Mouse (Mus musculus): Measurements from ENCODE around the gene Fermt2. TPM values are rescaled to one million over a fixed set of nuclear protein-coding genes. Genes with fewer than 3 reads are reported as not detected.
"Not testable (repeated sequence)": the region's sequence is repeated elsewhere in the genome, so short reads cannot be mapped to it uniquely, and the experiment has no call there.

Gene Fermt2
- total RNA-seq, 2 experiments from 2014 or later: not detected

GRCm38 (mm10) chr14:45510787-45511186, 19.1 kb downstream of the Fermt2 start:
- no peak for ATAC-seq (replicated peaks; ENCODE audit: poor library complexity)

- no peak for ATAC-seq (replicated peaks; ENCODE audit: poor library complexity)
Observed at GRCm38 (mm10) chr14:45507923-45508322, 22.0 kb downstream of the Fermt2 start.

GRCm38 (mm10) chr14:45507447-45507846, 22.5 kb downstream of the Fermt2 start:
- no peak for ATAC-seq (replicated peaks; ENCODE audit: poor library complexity)

GRCm38 (mm10) chr14:45507032-45507431, 22.9 kb downstream of the Fermt2 start:
- ATAC-seq (replicated peaks; ENCODE audit: poor library complexity): no peak

- ATAC-seq (replicated peaks; ENCODE audit: poor library complexity): no peak
Observed at GRCm38 (mm10) chr14:45506165-45506564, 23.8 kb downstream of the Fermt2 start.

GRCm38 (mm10) chr14:45504422-45505113, 25.4 kb downstream of the Fermt2 start:
- no peak for ATAC-seq (replicated peaks; ENCODE audit: poor library complexity)

DNA sequence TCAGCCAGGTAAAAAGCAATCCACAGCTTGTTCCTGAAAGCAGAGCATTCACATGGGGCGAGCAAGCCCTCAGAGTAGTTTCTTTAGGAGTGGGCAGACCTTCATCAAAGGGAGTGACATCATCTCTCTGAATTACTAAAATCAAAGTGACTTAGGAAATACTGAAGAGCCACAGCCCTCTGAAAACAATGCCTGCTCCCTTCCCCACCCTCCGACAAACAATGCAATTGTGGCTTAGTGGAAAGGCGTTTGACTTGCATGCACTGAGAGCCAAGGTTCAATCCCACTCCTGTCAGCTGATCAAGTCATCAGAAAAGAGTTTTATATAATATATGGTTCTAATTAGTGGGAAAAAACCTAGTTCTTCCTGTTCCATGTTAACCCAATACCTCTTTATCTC, 26.0 kb downstream of the Fermt2 start:
- ATAC-seq (replicated peaks; ENCODE audit: poor library complexity): no peak

DNA sequence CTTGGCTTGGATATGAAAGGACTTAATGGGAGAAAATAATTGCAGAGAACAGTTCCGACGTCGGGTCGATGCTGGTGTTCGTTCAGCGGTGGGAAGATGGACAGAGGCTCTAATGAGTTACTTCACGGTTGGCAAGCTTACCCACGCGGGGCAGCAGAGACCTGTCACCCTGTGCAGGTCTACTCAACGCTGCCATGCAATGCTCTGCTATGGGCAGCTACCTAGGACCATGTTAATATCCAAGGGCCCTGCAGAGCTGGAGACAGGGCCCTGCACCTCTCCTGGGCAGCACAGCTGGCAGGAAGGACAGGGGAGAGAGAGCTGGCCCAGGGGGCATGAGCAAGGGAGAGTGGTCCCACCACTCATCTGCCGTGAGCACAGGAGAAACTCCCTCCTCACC, 29.9 kb downstream of the Fermt2 start:
- no peak for ATAC-seq (replicated peaks; ENCODE audit: poor library complexity)

- ATAC-seq (replicated peaks; ENCODE audit: poor library complexity): no peak
Observed at GRCm38 (mm10) chr14:45497116-45497515, 32.8 kb downstream of the Fermt2 start.

- not testable (repeated sequence) for ATAC-seq (replicated peaks; ENCODE audit: poor library complexity)
Observed at GRCm38 (mm10) chr14:45495810-45496209, 34.1 kb downstream of the Fermt2 start.

GRCm38 (mm10) chr14:45493891-45494290, 36.0 kb downstream of the Fermt2 start:
- ATAC-seq (replicated peaks; ENCODE audit: poor library complexity): no peak

DNA sequence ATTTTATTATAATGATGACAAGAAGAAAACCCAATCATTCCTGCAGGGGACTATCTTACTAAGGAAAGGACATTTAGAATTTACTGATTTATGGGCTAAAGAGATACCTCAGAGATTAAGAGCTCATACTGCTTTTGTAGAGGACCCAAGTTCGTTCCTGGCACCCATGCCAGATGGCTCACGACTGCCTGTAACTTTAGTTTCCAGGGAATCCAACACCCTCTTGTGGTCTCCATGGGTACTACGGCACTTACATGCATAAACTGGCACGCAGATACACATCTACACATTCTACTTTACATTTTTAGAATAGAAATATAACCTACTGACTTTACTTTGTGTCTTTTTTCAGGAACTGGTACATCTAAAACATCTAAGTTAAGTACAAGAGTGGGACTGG, 37.2 kb downstream of the Fermt2 start:
- no peak for ATAC-seq (replicated peaks; ENCODE audit: poor library complexity)

DNA sequence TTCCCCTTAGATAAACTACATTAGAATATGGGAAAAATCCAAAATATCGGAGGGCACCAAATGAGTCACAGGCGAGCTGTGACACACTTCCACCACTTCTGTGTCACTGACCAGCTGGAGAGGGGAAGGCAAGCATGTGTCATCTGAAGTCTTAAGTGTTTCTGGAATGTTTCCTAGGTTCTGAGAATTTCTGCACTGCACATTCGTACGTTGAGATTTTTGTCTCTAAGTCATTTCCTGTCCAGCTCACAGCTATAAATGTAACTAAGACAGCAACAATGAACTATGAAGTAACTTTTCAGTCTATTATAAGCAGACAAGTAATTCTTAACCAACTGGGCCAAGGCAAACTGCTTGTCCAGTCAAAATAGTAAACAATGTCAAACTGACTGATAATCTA, 37.9 kb downstream of the Fermt2 start:
- ATAC-seq (replicated peaks; ENCODE audit: poor library complexity): no peak

DNA sequence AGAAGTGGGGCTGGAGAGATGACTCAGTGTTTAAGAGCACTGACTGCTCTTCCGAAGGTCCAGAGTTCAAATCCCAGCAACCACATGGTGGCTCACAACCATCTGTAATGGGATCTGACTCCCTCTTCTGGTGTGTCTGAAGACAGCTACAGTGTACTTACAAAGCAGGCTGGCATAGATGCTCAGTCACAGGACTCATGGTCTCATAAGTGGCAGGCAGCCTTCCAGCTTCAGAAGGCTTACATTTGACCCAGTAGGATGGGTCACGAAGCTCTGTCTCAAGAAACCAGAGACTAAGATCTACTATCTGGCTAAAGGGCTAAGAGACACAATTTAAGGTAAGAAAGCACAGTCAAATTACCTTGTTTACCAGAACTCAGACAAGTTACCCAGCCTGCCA, 42.7 kb downstream of the Fermt2 start:
- ATAC-seq (replicated peaks; ENCODE audit: poor library complexity): not testable (repeated sequence)

- ATAC-seq (replicated peaks; ENCODE audit: poor library complexity): not testable (repeated sequence)
Observed at GRCm38 (mm10) chr14:45483361-45483760, 46.6 kb downstream of the Fermt2 start.

DNA sequence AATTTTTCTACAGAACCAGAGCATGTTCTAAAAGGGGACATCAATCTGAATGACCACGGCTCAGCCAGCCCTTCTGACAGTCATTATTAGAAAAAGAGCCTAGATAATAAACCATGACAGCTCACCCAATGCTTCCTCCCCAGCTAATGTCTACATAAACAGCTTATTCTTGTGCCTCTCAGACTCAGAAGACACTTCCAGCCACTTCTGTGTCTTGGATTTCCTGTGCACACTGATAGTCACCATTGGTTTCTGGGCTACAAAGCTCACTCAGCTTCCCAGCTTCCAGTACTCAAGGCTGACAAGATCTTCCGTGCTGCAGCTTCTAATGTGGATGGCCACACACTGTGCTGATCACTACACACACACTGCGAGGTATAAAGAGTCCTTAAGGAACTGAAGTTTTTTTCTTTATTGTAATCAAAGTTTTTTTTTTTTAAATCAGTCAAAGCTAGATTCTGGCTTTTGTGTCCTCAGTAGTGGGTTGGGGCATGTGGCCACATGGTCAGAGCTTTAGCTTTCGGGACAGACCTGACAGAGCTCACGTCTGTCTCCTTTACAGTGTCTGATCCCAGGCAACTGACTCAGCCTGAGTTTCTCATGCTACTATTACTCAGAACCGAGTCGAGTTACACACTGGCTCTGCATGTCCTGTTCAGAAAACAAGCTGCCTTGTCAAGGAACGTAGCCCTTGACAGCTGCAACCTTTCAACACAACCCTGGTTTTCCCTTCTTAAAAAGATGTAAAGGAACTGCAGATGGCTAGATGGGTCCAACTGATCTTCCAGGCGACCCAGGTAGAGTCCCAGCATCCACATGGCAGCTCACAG, 50.7 kb downstream of the Fermt2 start:
- no peak for ATAC-seq (replicated peaks; ENCODE audit: poor library complexity)

GRCm38 (mm10) chr14:45478515-45478914, 51.4 kb downstream of the Fermt2 start:
- ATAC-seq (replicated peaks; ENCODE audit: poor library complexity): no peak

DNA sequence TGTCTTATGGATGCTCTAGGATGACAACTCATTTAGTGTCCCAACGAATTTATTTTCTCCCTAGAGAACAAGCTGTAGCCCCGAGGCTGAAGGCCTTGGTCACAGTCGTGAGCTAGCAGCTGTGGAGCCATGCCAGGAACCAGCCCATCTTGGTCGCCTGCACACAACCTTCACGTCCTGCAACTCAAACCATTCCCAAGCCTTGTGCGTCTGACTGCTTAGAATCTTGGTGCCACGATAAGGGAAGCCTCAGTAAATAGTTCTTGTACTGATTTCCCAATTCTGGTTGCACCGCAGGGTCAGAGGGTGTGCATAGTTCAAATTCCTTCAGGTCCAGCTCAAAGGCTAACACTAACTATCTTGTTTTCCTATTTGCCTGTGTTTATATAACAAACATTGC, 52.3 kb downstream of the Fermt2 start:
- ATAC-seq (replicated peaks; ENCODE audit: poor library complexity): no peak

DNA sequence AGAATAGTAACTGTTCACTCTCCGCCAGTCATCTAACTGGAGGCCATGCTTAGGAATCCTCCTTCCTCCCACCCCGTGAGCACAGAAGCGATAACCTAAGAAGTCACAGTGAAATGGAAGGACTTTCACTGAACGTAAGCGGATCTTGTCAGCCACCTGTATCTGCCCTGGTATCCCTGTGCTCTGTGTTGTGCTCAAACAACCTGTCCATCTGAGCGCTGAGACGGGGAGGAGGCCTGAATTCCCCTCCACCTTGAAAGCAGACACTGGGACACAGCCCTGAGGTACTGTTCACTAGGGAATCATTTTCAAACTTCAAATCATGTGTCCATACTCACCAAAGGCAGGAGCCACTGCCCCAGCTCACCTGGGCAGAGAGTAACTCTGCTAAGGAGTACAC, 52.9 kb downstream of the Fermt2 start:
- no peak for ATAC-seq (replicated peaks; ENCODE audit: poor library complexity)

DNA sequence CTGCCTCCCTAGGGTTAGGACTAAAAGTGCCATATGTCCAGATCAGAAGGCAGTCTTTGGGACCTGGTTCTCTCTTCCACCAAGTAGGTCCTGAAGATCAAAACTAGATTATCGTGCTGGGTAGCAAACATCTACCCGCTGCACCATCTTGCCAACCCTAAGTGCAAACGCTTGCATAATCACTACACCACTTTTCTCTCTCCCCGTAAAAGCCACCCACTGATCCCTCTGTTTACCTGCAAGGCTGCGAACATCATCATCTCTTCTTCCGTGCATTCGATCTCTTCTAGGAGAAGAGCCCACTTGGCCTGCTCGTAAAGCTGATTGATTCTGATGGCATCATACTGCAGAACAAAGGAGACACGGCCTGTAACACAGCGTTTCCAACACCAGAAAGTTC, 57.4 kb downstream of the Fermt2 start:
- no peak for ATAC-seq (replicated peaks; ENCODE audit: poor library complexity)

DNA sequence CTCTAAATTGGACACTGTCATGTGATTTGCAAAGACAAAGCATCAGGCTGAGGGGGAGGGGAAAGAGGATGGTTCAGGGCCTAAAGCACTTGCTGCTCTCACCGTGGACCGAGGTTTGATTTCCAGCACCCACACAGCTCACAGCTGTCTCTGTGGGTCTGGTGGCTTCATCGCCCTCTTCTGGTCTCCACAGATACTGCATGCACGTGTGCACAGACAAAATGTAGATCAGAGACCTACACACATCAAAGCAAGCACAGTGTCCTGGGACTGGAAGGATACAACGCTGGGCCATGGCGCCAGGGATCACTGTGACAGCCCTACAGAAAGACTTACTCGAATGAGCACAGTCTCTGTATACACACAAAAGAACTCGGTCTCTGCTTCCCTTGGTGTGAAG, 60.5 kb downstream of the Fermt2 start:
- ATAC-seq (replicated peaks; ENCODE audit: poor library complexity): 0 out of 2 replicates have a peak, but pooled peaks have one; percentile 31

- ATAC-seq (replicated peaks; ENCODE audit: poor library complexity): not testable (repeated sequence)
Observed at GRCm38 (mm10) chr14:45466371-45466770, 63.5 kb downstream of the Fermt2 start.

All from megakaryocyte progenitor cell, adult 5-6 weeks (primary cell).